Comparison of ENCODE assay signal across 29 mouse cellular contexts in the genomic region with DNA sequence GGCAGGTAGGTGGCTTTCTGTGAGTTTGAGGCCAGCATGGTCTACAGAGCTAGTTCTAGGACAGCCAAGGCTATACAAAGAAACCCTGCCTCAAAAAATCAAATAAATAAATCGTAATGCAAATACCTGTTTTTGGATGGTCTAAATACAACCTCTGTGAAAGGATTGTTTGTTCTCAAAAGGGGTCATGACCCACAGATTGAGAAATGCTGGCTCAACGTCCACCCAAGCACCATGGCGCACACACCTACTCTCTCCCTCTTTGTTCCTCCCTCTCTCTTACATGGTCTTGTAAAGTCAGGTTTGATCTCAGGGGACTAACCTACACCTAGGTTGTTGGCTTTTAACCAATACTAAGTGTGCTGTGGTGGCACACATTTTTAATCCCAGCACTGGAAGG. TPM values are rescaled to one million over a fixed set of nuclear protein-coding genes. Genes with fewer than 3 reads are reported as not detected.
DNase-seq lines count a peak whose midpoint lies in the region; ATAC-seq and TF ChIP-seq lines count a peak whose summit lies in the region.
"Had no signal": no experiment of that assay in that cellular context is flagged by ENCODE, and none has a peak within 500 bp of the region (broad histone marks: within the 10 kb centered on the region; RNA-seq: fewer than 3 reads in every experiment).

No protein-coding gene starts in this region.

- H3K36me3 ChIP-seq in liver, adult 2 months (ENCODE audit: control insufficient read depth, insufficient read depth, low read length): peaks cover 72% of the 10 kb centered on the region
- H3K36me3 ChIP-seq in midbrain, embryonic 11.5 days (ENCODE audit: control insufficient read depth, insufficient read depth, low read length): peaks cover 11% of the 10 kb centered on the region
- peaks cover 95% of the 10 kb centered on the region for H3K36me3 ChIP-seq in midbrain, embryonic 10.5 days
- no peaks in the 10 kb centered on the region; the same call in none of the 2 replicates for H3K36me3 ChIP-seq in liver, embryonic 16.5 days (ENCODE audit: control insufficient read depth, insufficient read depth)
- H3K36me3 ChIP-seq in heart, embryonic 12.5 days: peaks cover 83% of the 10 kb centered on the region

- no peak overlapping the region for H3K9ac ChIP-seq in liver, adult 2 months (ENCODE audit: low read depth, low read length)
- no peak overlapping the region for H3K9ac ChIP-seq in midbrain, embryonic 11.5 days (ENCODE audit: low read length)
- no peak overlapping the region for H3K9ac ChIP-seq in liver, embryonic 16.5 days (ENCODE audit: low read depth, low read length)
- no peak overlapping the region for H3K9ac ChIP-seq in heart, embryonic 12.5 days
- H3K9ac ChIP-seq: embryonic facial prominence, embryonic 13.5 days; embryonic facial prominence, embryonic 15.5 days; forebrain, embryonic 12.5 days had no signal

- no peak overlapping the region for H3K4me3 ChIP-seq in liver, adult 2 months (ENCODE audit: insufficient read depth, low read depth, low read length)
- H3K4me3 ChIP-seq in midbrain, embryonic 11.5 days (ENCODE audit: low read depth, low read length): no peak overlapping the region
- no peak overlapping the region for H3K4me3 ChIP-seq in midbrain, embryonic 10.5 days
- no peak overlapping the region for H3K4me3 ChIP-seq in liver, embryonic 16.5 days (ENCODE audit: low read depth, low read length)
- no peak overlapping the region for H3K4me3 ChIP-seq in heart, embryonic 12.5 days
- H3K4me3 ChIP-seq: embryonic facial prominence, embryonic 13.5 days; embryonic facial prominence, embryonic 15.5 days; erythroblast, embryonic 14.5 days; forebrain, embryonic 10.5 days; forebrain, embryonic 12.5 days had no signal

- no peaks in the 10 kb centered on the region for H3K9me3 ChIP-seq in midbrain, embryonic 11.5 days (ENCODE audit: control insufficient read depth, low read length)
- H3K9me3 ChIP-seq in midbrain, embryonic 10.5 days (replicated peaks): no peaks in the 10 kb centered on the region
- no peaks in the 10 kb centered on the region for H3K9me3 ChIP-seq in liver, embryonic 16.5 days (replicated peaks; ENCODE audit: control insufficient read depth, low read length)
- H3K9me3 ChIP-seq in heart, embryonic 12.5 days (replicated peaks): no peaks in the 10 kb centered on the region
- H3K9me3 ChIP-seq: embryonic facial prominence, embryonic 13.5 days; embryonic facial prominence, embryonic 15.5 days; forebrain, embryonic 10.5 days; forebrain, embryonic 12.5 days; G1E had no signal

- no peaks in the 10 kb centered on the region for H3K79me2 ChIP-seq in liver, adult 2 months (ENCODE audit: control insufficient read depth, insufficient read depth, low read length)

- H3K27me3 ChIP-seq in liver, adult 2 months (ENCODE audit: control insufficient read depth, insufficient read depth, low read length): no peaks in the 10 kb centered on the region
- H3K27me3 ChIP-seq in midbrain, embryonic 11.5 days (ENCODE audit: control insufficient read depth, insufficient read depth, low read length): no peaks in the 10 kb centered on the region
- H3K27me3 ChIP-seq in midbrain, embryonic 10.5 days (ENCODE audit: low read depth, poor library complexity, severe bottlenecking): no peaks in the 10 kb centered on the region
- no peaks in the 10 kb centered on the region for H3K27me3 ChIP-seq in liver, embryonic 16.5 days (ENCODE audit: control insufficient read depth, insufficient read depth, low read depth, low read length)
- H3K27me3 ChIP-seq in heart, embryonic 12.5 days (replicated peaks): no peaks in the 10 kb centered on the region
- H3K27me3 ChIP-seq: CH12.LX; embryonic facial prominence, embryonic 13.5 days; embryonic facial prominence, embryonic 15.5 days; forebrain, embryonic 12.5 days; Patski had no signal

- no peak overlapping the region for H3K4me2 ChIP-seq in midbrain, embryonic 11.5 days
- H3K4me2 ChIP-seq in liver, embryonic 16.5 days (ENCODE audit: low read depth, low read length): no peak overlapping the region
- no peak overlapping the region for H3K4me2 ChIP-seq in heart, embryonic 12.5 days
- H3K4me2 ChIP-seq: embryonic facial prominence, embryonic 13.5 days; embryonic facial prominence, embryonic 15.5 days; forebrain, embryonic 12.5 days had no signal

- DNase-seq in liver, adult 2 months (ENCODE audit: extremely low read depth, low read depth, low spot score): peak; percentile 90
- DNase-seq in liver: no peak
- peak; percentile 21 for DNase-seq in midbrain, embryonic 11.5 days (ENCODE audit: low spot score, missing footprints)
- DNase-seq in midbrain, embryonic 10.5 days (ENCODE audit: low spot score): no peak
- DNase-seq in adrenal gland, adult 18-20 months (ENCODE audit: low spot score in 2 of 2): no peak
- DNase-seq: adrenal gland, adult 2 months; adrenal gland, postnatal 10 days; adrenal gland, postnatal 25 days; B cell, adult 2 months; cerebellum, adult 11 months; cerebellum, adult 18-20 months; cerebellum, adult 8-10 months; cerebellum, adult 9-11 months; cerebellum, postnatal 14 days; cerebellum, postnatal 36 days; embryo, embryonic 11 days had no signal

- peaks cover 5% of the 10 kb centered on the region for H3K4me1 ChIP-seq in liver, adult 2 months (ENCODE audit: control insufficient read depth, insufficient read depth, low read length)
- no peaks in the 10 kb centered on the region for H3K4me1 ChIP-seq in midbrain, embryonic 11.5 days (ENCODE audit: control insufficient read depth, insufficient read depth, low read length)
- no peaks in the 10 kb centered on the region for H3K4me1 ChIP-seq in midbrain, embryonic 10.5 days
- no peaks in the 10 kb centered on the region for H3K4me1 ChIP-seq in liver, embryonic 16.5 days (ENCODE audit: control insufficient read depth, low read depth, low read length)
- no peaks in the 10 kb centered on the region for H3K4me1 ChIP-seq in heart, embryonic 12.5 days (replicated peaks)
- H3K4me1 ChIP-seq: embryonic facial prominence, embryonic 13.5 days; embryonic facial prominence, embryonic 15.5 days; forebrain, embryonic 10.5 days; forebrain, embryonic 12.5 days had no signal

- TF ChIP-seq CTCF in liver, adult 2 months (IDR thresholded peaks at IDR 0.05; ENCODE audit: low read depth, low read length): no peak

- 17% methylated on average over 3 of the region's 3 CpGs for WGBS in liver, adult 2 months
- WGBS in midbrain, embryonic 11.5 days: 84% methylated on average over 3 of the region's 3 CpGs
- WGBS in midbrain, embryonic 10.5 days: 90% methylated on average over 3 of the region's 3 CpGs
- WGBS in liver, embryonic 16.5 days (ENCODE audit: insufficient replicate concordance): 70% methylated on average over 3 of the region's 3 CpGs
- WGBS in heart, embryonic 12.5 days: 79% methylated on average over 3 of the region's 3 CpGs

- H3K27ac ChIP-seq in liver, adult 2 months (replicated peaks; ENCODE audit: insufficient read depth, low read depth, low read length): peak overlapping the region; percentile 58
- no peak overlapping the region for H3K27ac ChIP-seq in midbrain, embryonic 11.5 days (ENCODE audit: low read depth, low read length)
- no peak overlapping the region for H3K27ac ChIP-seq in midbrain, embryonic 10.5 days (replicated peaks)
- H3K27ac ChIP-seq in liver, embryonic 16.5 days (ENCODE audit: low read length): no peak overlapping the region
- no peak overlapping the region for H3K27ac ChIP-seq in heart, embryonic 12.5 days (ENCODE audit: poor library complexity, severe bottlenecking)
- H3K27ac ChIP-seq: embryonic facial prominence, embryonic 13.5 days; embryonic facial prominence, embryonic 15.5 days; forebrain, embryonic 10.5 days; forebrain, embryonic 12.5 days had no signal

- ATAC-seq in midbrain, embryonic 11.5 days (ENCODE audit: low FRiP score): no peak
- peak; percentile 80 for ATAC-seq in liver, embryonic 16.5 days (ENCODE audit: low read depth)
- no peak for ATAC-seq in heart, embryonic 12.5 days (ENCODE audit: insufficient number of reproducible peaks, low FRiP score)
- ATAC-seq: activated CD4-positive, CD25-positive, alpha-beta regulatory T cell, adult 4 months; CD4-positive, CD25-positive, alpha-beta regulatory T cell, adult 4 months; forebrain, embryonic 14.5 days; Patski had no signal

- no peak for TF ChIP-seq POLR2A in liver, adult 2 months (IDR thresholded peaks at IDR 0.05; ENCODE audit: extremely low read depth, insufficient read depth, low read length)

RNA-seq across cellular contexts. Expression of a gene that starts 20.4 kb away (rescaled TPM):
- 156 and 163 TPM in 2 replicates for total RNA-seq in liver, adult 2 months (2014; rRNA removed)
- polyA plus RNA-seq in liver, adult 2 months (2012; rRNA removed): 34.6 and 35.0 TPM in 2 replicates
- 11.0 and 12.9 TPM in 2 replicates for polyA plus RNA-seq in midbrain, embryonic 11.5 days (2014; fragmentation: Nextera tagmentation; extraction: Ambion mirVana)
- 15.7 and 19.0 TPM in 2 replicates for polyA plus RNA-seq in midbrain, embryonic 10.5 days (2016; fragmentation: Nextera tagmentation; extraction: Ambion mirVana)
- 6.3 and 9.2 TPM in 2 replicates for polyA plus RNA-seq in liver, embryonic 16.5 days (2015; fragmentation: Nextera tagmentation; extraction: Ambion mirVana)
- polyA plus RNA-seq in heart, embryonic 12.5 days (2016; fragmentation: Nextera tagmentation; extraction: Ambion mirVana): 26.0 and 27.8 TPM in 2 replicates
- total RNA-seq in adrenal gland, adult 18-20 months (2021): 10 to 100 TPM; 45.0 to 46.9 TPM

RNA-seq across cellular contexts. Expression of a gene that starts 36.0 kb away (rescaled TPM):
- 15.8 and 25.6 TPM in 2 replicates for total RNA-seq in liver, adult 2 months (2014; rRNA removed)
- 20.9 and 21.6 TPM in 2 replicates for polyA plus RNA-seq in liver, adult 2 months (2012; rRNA removed)
- 10.4 and 12.9 TPM in 2 replicates for polyA plus RNA-seq in midbrain, embryonic 11.5 days (2014; fragmentation: Nextera tagmentation; extraction: Ambion mirVana)
- polyA plus RNA-seq in midbrain, embryonic 10.5 days (2016; fragmentation: Nextera tagmentation; extraction: Ambion mirVana): 17.7 and 19.6 TPM in 2 replicates
- 11.7 and 14.9 TPM in 2 replicates for polyA plus RNA-seq in liver, embryonic 16.5 days (2015; fragmentation: Nextera tagmentation; extraction: Ambion mirVana)
- 14.6 and 14.7 TPM in 2 replicates for polyA plus RNA-seq in heart, embryonic 12.5 days (2016; fragmentation: Nextera tagmentation; extraction: Ambion mirVana)
- 100 to 1,000 TPM; 103 to 121 TPM for total RNA-seq in adrenal gland, adult 18-20 months (2021)

RNA-seq across cellular contexts. Expression of a gene that starts 49.1 kb away (rescaled TPM):
- 12.3 and 15.6 TPM in 2 replicates for total RNA-seq in liver, adult 2 months (2014; rRNA removed)
- polyA plus RNA-seq in liver, adult 2 months (2012; rRNA removed): 27.5 and 28.7 TPM in 2 replicates
- 179 and 197 TPM in 2 replicates for polyA plus RNA-seq in midbrain, embryonic 11.5 days (2014; fragmentation: Nextera tagmentation; extraction: Ambion mirVana)
- 224 and 252 TPM in 2 replicates for polyA plus RNA-seq in midbrain, embryonic 10.5 days (2016; fragmentation: Nextera tagmentation; extraction: Ambion mirVana)
- polyA plus RNA-seq in liver, embryonic 16.5 days (2015; fragmentation: Nextera tagmentation; extraction: Ambion mirVana): 72.6 and 79.6 TPM in 2 replicates
- polyA plus RNA-seq in heart, embryonic 12.5 days (2016; fragmentation: Nextera tagmentation; extraction: Ambion mirVana): 88.9 and 89.3 TPM in 2 replicates
- total RNA-seq in adrenal gland, adult 18-20 months (2021): 10 to 100 TPM; 54.3 to 55.6 TPM

RNA-seq across cellular contexts. Expression of a gene that starts 49.5 kb away (rescaled TPM):
- total RNA-seq in liver, adult 2 months (2014; rRNA removed): 170 and 187 TPM in 2 replicates
- 127 TPM in 2 replicates for polyA plus RNA-seq in liver, adult 2 months (2012; rRNA removed)
- 155 and 165 TPM in 2 replicates for polyA plus RNA-seq in midbrain, embryonic 11.5 days (2014; fragmentation: Nextera tagmentation; extraction: Ambion mirVana)
- polyA plus RNA-seq in midbrain, embryonic 10.5 days (2016; fragmentation: Nextera tagmentation; extraction: Ambion mirVana): 152 and 163 TPM in 2 replicates
- polyA plus RNA-seq in liver, embryonic 16.5 days (2015; fragmentation: Nextera tagmentation; extraction: Ambion mirVana): 109 and 114 TPM in 2 replicates
- 497 and 519 TPM in 2 replicates for polyA plus RNA-seq in heart, embryonic 12.5 days (2016; fragmentation: Nextera tagmentation; extraction: Ambion mirVana)
- 1,000 to 10,000 TPM in 1 of 2 experiments, 100 to 1,000 TPM in 1; 791 to 1,455 TPM for total RNA-seq in adrenal gland, adult 18-20 months (2021)

Comparison
In these comparisons a context has a peak if more than half of its experiments do, and no peak if none do; other contexts are left out.
1. DNase-seq: peak in liver, adult 2 months (single experiment) and midbrain, embryonic 11.5 days (single experiment); none in liver (single experiment), midbrain, embryonic 10.5 days (single experiment) and adrenal gland, adult 18-20 months (0 of 2).